Mouse (Mus musculus) erythroblast, embryonic 14.5 days (primary cell): ENCODE results near the gene Gm49321. TPM values are rescaled to one million over a fixed set of nuclear protein-coding genes. Genes with fewer than 3 reads are reported as not detected.

Experiments
- H3K27me3 ChIP-seq: 2 replicates; pipeline ENCODE4 v1.6.1; 2012; ENCODE audit warnings: inconsistent platforms; ENCODE audit not compliant: control insufficient read depth
- H3K36me3 ChIP-seq: 2 replicates; pipeline ENCODE4 v1.6.1; 2012; ENCODE audit warnings: mild to moderate bottlenecking, inconsistent platforms; ENCODE audit not compliant: control insufficient read depth
- H3K4me1 ChIP-seq: 2 replicates; pipeline ENCODE4 v1.6.1; 2012; ENCODE audit warnings: inconsistent platforms; ENCODE audit not compliant: control insufficient read depth
- H3K4me3 ChIP-seq: replicated peaks from 2 replicates; pipeline ENCODE3; 2012; ENCODE audit warnings: moderate library complexity, mild to moderate bottlenecking, inconsistent platforms
- H3K9me3 ChIP-seq: 2 replicates; pipeline ENCODE4 v1.6.1; 2012; ENCODE audit warnings: low read length, inconsistent platforms, mixed read lengths; ENCODE audit not compliant: control insufficient read depth
- GATA1 ChIP-seq: IDR thresholded peaks from 2 replicates; pipeline ENCODE4 v1.6.1; 2012; ENCODE audit warnings: low read length, inconsistent platforms, mixed read lengths
- TAL1 ChIP-seq: IDR thresholded peaks from 3 replicates; pipeline ENCODE4 v1.6.1; 2012; ENCODE audit warnings: low read length, inconsistent platforms, mixed read lengths
- polyA plus RNA-seq: library from polyadenylated mRNA; stranded (reverse); fragments of >175 nt; gene quantifications from 2 replicates; pipeline ENCODE4 v1.2.3, GENCODE M21; 2012

Gm49321 gene
- polyA plus RNA-seq, 1 experiment: not detected

GRCm38 (mm10) chr12:73904133-73904934, 33.1 kb upstream of the Gm49321 start:
- no peaks in the 10 kb centered on the region for H3K36me3 ChIP-seq
- H3K4me1 ChIP-seq: peaks cover 18% of the 10 kb centered on the region
- H3K27me3 ChIP-seq: 0 out of 2 replicates have a peak, but pooled peaks cover 5% of the 10 kb centered on the region
- H3K4me3 ChIP-seq: no peak overlapping the region
- TF ChIP-seq GATA1 (no peak), TAL1 (no peak)
- no peaks in the 10 kb centered on the region for H3K9me3 ChIP-seq

GRCm38 (mm10) chr12:73905041-73905440, 32.4 kb upstream of the Gm49321 start:
- H3K4me1 ChIP-seq: peaks cover 19% of the 10 kb centered on the region
- TF ChIP-seq GATA1: no peak
- no peak for TF ChIP-seq TAL1
- no peak overlapping the region for H3K4me3 ChIP-seq
- H3K27me3 ChIP-seq: 0 out of 2 replicates have a peak, but pooled peaks cover 5% of the 10 kb centered on the region
- H3K9me3 ChIP-seq: no peaks in the 10 kb centered on the region
- H3K36me3 ChIP-seq: no peaks in the 10 kb centered on the region

GRCm38 (mm10) chr12:73905555-73905954, 31.9 kb upstream of the Gm49321 start:
- no peaks in the 10 kb centered on the region for H3K9me3 ChIP-seq
- H3K36me3 ChIP-seq: no peaks in the 10 kb centered on the region
- no peak for TF ChIP-seq TAL1
- no peak for TF ChIP-seq GATA1
- 0 out of 2 replicates have a peak, but pooled peaks cover 5% of the 10 kb centered on the region for H3K27me3 ChIP-seq
- H3K4me1 ChIP-seq: peaks cover 19% of the 10 kb centered on the region
- H3K4me3 ChIP-seq: no peak overlapping the region

GRCm38 (mm10) chr12:73907079-73907672, 30.3 kb upstream of the Gm49321 start:
- H3K9me3 ChIP-seq: no peaks in the 10 kb centered on the region
- TF ChIP-seq GATA1 (no peak), TAL1 (no peak)
- peaks cover 21% of the 10 kb centered on the region for H3K4me1 ChIP-seq
- 0 out of 2 replicates have a peak, but pooled peaks cover 5% of the 10 kb centered on the region for H3K27me3 ChIP-seq
- peak overlapping the region; percentile 94 for H3K4me3 ChIP-seq
- H3K36me3 ChIP-seq: no peaks in the 10 kb centered on the region

GRCm38 (mm10) chr12:73907673-73908150, 29.7 kb upstream of the Gm49321 start:
- Histone ChIP-seq H3K9me3 (no peaks in the 10 kb centered on the region), H3K36me3 (no peaks in the 10 kb centered on the region), H3K4me1 (peaks cover 21% of the 10 kb centered on the region), H3K4me3 (peak overlapping the region; percentile 94), H3K27me3 (0 out of 2 replicates have a peak, but pooled peaks cover 5% of the 10 kb centered on the region)
- TF ChIP-seq TAL1 (no peak), GATA1 (no peak)

GRCm38 (mm10) chr12:73908274-73909012, 29.0 kb upstream of the Gm49321 start:
- H3K36me3 ChIP-seq: no peaks in the 10 kb centered on the region
- peak overlapping the region; percentile 94 for H3K4me3 ChIP-seq
- H3K4me1 ChIP-seq: peaks cover 21% of the 10 kb centered on the region
- TF ChIP-seq TAL1 (no peak), GATA1 (no peak)
- H3K9me3 ChIP-seq: no peaks in the 10 kb centered on the region
- 0 out of 2 replicates have a peak, but pooled peaks cover 5% of the 10 kb centered on the region for H3K27me3 ChIP-seq

GRCm38 (mm10) chr12:73909013-73909575, 28.4 kb upstream of the Gm49321 start:
- 0 out of 2 replicates have a peak, but pooled peaks cover 5% of the 10 kb centered on the region for H3K27me3 ChIP-seq
- H3K9me3 ChIP-seq: no peaks in the 10 kb centered on the region
- H3K4me1 ChIP-seq: peaks cover 21% of the 10 kb centered on the region
- H3K4me3 ChIP-seq: peak overlapping the region; percentile 94
- no peaks in the 10 kb centered on the region for H3K36me3 ChIP-seq
- TF ChIP-seq TAL1 (no peak), GATA1 (no peak)

- Histone ChIP-seq H3K4me1 (no peaks in the 10 kb centered on the region), H3K9me3 (no peaks in the 10 kb centered on the region), H3K27me3 (no peaks in the 10 kb centered on the region), H3K4me3 (no peak overlapping the region), H3K36me3 (no peaks in the 10 kb centered on the region)
- no peak for TF ChIP-seq TAL1
- no peak for TF ChIP-seq GATA1
These were observed 19.0 kb upstream of the Gm49321 start for GRCm38 (mm10) chr12:73918479-73918878.

GRCm38 (mm10) chr12:73930266-73930665, 7.2 kb upstream of the Gm49321 start:
- H3K36me3 ChIP-seq: peaks cover 48% of the 10 kb centered on the region
- no peak overlapping the region for H3K4me3 ChIP-seq
- TF ChIP-seq GATA1: no peak
- TF ChIP-seq TAL1: no peak
- no peaks in the 10 kb centered on the region for H3K9me3 ChIP-seq
- no peaks in the 10 kb centered on the region for H3K27me3 ChIP-seq
- no peaks in the 10 kb centered on the region for H3K4me1 ChIP-seq
